22 mouse cellular contexts compared by ENCODE assay signal in the genomic region with DNA sequence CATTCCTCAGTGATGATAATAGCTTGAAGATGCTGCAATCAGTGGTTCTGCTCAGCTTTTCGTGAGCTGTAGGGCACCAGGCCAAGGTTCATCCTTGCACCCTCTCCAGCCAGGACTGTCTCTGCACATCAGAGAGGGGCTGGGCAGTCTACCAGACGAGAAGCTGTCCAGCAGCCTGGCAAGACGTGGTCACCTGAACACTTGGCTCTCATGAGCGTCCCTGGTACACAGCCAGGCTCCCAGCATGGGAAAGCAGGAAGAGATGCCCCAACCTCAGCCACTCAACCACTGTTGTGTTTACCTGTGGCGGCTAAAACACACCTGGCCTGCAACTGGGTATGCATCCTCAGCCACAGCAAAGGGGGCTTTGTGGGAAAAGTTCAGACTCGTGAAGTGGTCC. TPM values are rescaled to one million over a fixed set of nuclear protein-coding genes. Genes with fewer than 3 reads are reported as not detected.
A peak's percentile ranks its signal among the peaks of the same experiment; 100 is the strongest.
DNase-seq lines count a peak whose midpoint lies in the region; ATAC-seq and TF ChIP-seq lines count a peak whose summit lies in the region.
"Had no signal": no experiment of that assay in that cellular context is flagged by ENCODE, and none has a peak within 500 bp of the region (broad histone marks: within the 10 kb centered on the region; RNA-seq: fewer than 3 reads in every experiment).

No protein-coding gene starts in this region.

- H3K27ac ChIP-seq in cerebellum, adult 2 months (ENCODE audit: insufficient read depth, low read length) = no peak overlapping the region
- H3K27ac ChIP-seq: embryonic facial prominence, embryonic 13.5 days; heart, embryonic 15.5 days; hindbrain, embryonic 15.5 days had no signal

- ATAC-seq in cerebellum, adult (ENCODE audit: insufficient number of reproducible peaks, low FRiP score, low TSS enrichment) = no peak
- ATAC-seq: forebrain, embryonic 14.5 days; intestine, embryonic 16.5 days had no signal

- WGBS in cerebellum, adult 2 months = 36% methylated on average over 6 of the region's 6 CpGs

- DNase-seq in cerebellum, adult 2 months = peak; percentile 24 to 37
- DNase-seq in left cerebral cortex, postnatal 4 days = peak; percentile 71
- DNase-seq in left cerebral cortex, postnatal 10 days (ENCODE audit: extremely low spot score in 1 of 2, low spot score in 2 of 2) = no peak
- DNase-seq in cerebellum, adult 9-11 months = peak; percentile 25
- peak; percentile 20 to 26 for DNase-seq in cerebellum, postnatal 36 days
- DNase-seq in layer of hippocampus, adult 9-11 months = no peak
- DNase-seq in frontal cortex, postnatal 25 days (ENCODE audit: low spot score in 2 of 2) = no peak
- DNase-seq: adrenal gland, adult 2 months; adrenal gland, postnatal 25 days; gastrocnemius, postnatal 25 days; heart, adult 18-20 months; heart, postnatal 14 days; kidney, adult 8-10 months had no signal

- intact Hi-C loops in left cerebral cortex, postnatal 4 days (cut with DNase I) = no loop called here
- intact Hi-C loops in left cerebral cortex, postnatal 10 days (cut with DNase I) = no loop called here

- H3K4me3 ChIP-seq in cerebellum, adult 2 months (replicated peaks; ENCODE audit: insufficient read depth, low read depth, low read length) = no peak overlapping the region
- H3K4me3 ChIP-seq: embryonic facial prominence, embryonic 13.5 days; heart, embryonic 15.5 days; hindbrain, embryonic 15.5 days had no signal

- no peaks in the 10 kb centered on the region for H3K4me1 ChIP-seq in cerebellum, adult 2 months (ENCODE audit: control insufficient read depth, insufficient read depth, low read length)
- H3K4me1 ChIP-seq: heart, embryonic 15.5 days; hindbrain, embryonic 15.5 days had no signal

- H3K27me3 ChIP-seq in cerebellum, adult 2 months (ENCODE audit: control insufficient read depth, insufficient read depth, low read length) = no peaks in the 10 kb centered on the region
- H3K27me3 ChIP-seq: hindbrain, embryonic 15.5 days had no signal

- TF ChIP-seq POLR2A in cerebellum, adult 2 months (IDR thresholded peaks at IDR 0.05; ENCODE audit: borderline replicate concordance, insufficient read depth, low read length) = no peak

- no peak for TF ChIP-seq CTCF in cerebellum, adult 2 months (IDR thresholded peaks at IDR 0.05; ENCODE audit: borderline replicate concordance, insufficient read depth, low read depth, low read length)

RNA-seq across cellular contexts. Expression of a gene that starts 20.0 kb away (rescaled TPM):
- not detected in 2 replicates for polyA plus RNA-seq in cerebellum, adult 2 months (2012; rRNA removed)
- not detected for total RNA-seq in left cerebral cortex, postnatal 4 days (2021)
- total RNA-seq in left cerebral cortex, postnatal 10 days (2021) = not detected
- total RNA-seq: adrenal gland, adult 2 months; adrenal gland, postnatal 25 days; CH12.LX; gastrocnemius, postnatal 25 days; heart, adult 18-20 months; heart, postnatal 14 days had no signal
- polyA plus RNA-seq: adrenal gland, adult 2 months; forebrain, embryonic 14.5 days; heart, embryonic 11.5 days; heart, embryonic 15.5 days; hindbrain, embryonic 15.5 days; intestine, embryonic 16.5 days; kidney, embryonic 16.5 days had no signal

Comparison
In these comparisons a context has a peak if more than half of its experiments do, and no peak if none do; other contexts are left out.
1. DNase-seq: peak in cerebellum, adult 2 months (2 of 2), left cerebral cortex, postnatal 4 days (single experiment), cerebellum, adult 9-11 months (single experiment) and cerebellum, postnatal 36 days (2 of 2); none in left cerebral cortex, postnatal 10 days (0 of 2), layer of hippocampus, adult 9-11 months (single experiment) and frontal cortex, postnatal 25 days (0 of 2).